Mouse (Mus musculus) heart, embryonic 12.5 days (tissue): ENCODE results near the gene Msrb3. TPM values are rescaled to one million over a fixed set of nuclear protein-coding genes. Genes with fewer than 3 reads are reported as not detected.

Experiments
- ATAC-seq: fragments of 200-750 bp; cut with Nextera tagmentation; 2 replicates; pipeline ENCODE4 v1.8.0; 2017; ENCODE audit warnings: moderate TSS enrichment, moderate library complexity; ENCODE audit not compliant: insufficient number of reproducible peaks, low FRiP score
- H3K27ac ChIP-seq: fragments of 300-500 bp; sonication (generic); 2 replicates; pipeline ENCODE4 v1.5.1; 2016; ENCODE audit warnings: mild to moderate bottlenecking, moderate library complexity; ENCODE audit not compliant: poor library complexity, severe bottlenecking
- H3K27me3 ChIP-seq: fragments of 300-500 bp; sonication (generic); replicated peaks from 2 replicates; pipeline ENCODE4 v1.6.1; 2016; ENCODE audit warnings: mild to moderate bottlenecking, moderate library complexity
- H3K36me3 ChIP-seq: fragments of 300-500 bp; sonication (generic); 2 replicates; pipeline ENCODE4 v1.6.1; 2016; ENCODE audit warnings: mild to moderate bottlenecking, moderate library complexity
- H3K4me1 ChIP-seq: fragments of 300-500 bp; sonication (generic); replicated peaks from 2 replicates; pipeline ENCODE4 v1.6.1; 2016; ENCODE audit warnings: mild to moderate bottlenecking
- H3K4me2 ChIP-seq: fragments of 300-500 bp; sonication (generic); 2 replicates; pipeline ENCODE4 v1.6.1; 2016; ENCODE audit warnings: mild to moderate bottlenecking, moderate library complexity
- H3K4me3 ChIP-seq: fragments of 300-500 bp; sonication (generic); 2 replicates; pipeline ENCODE4 v1.5.1; 2016; ENCODE audit warnings: mild to moderate bottlenecking
- H3K9ac ChIP-seq: fragments of 300-500 bp; sonication (generic); 2 replicates; pipeline ENCODE4 v1.6.1; 2016; ENCODE audit warnings: mild to moderate bottlenecking, moderate library complexity
- H3K9me3 ChIP-seq: fragments of 300-500 bp; sonication (generic); replicated peaks from 2 replicates; pipeline ENCODE4 v1.6.1; 2016; ENCODE audit warnings: mild to moderate bottlenecking, moderate library complexity
- WGBS: fragments of 180-500 bp; shearing (Covaris S2); methylation state at CpG from one replicate; pipeline ENCODE4 v1.1.7; 2016; 5-methylcytosine and 5-hydroxymethylcytosine counted together
- polyA plus RNA-seq: library from polyadenylated mRNA; unstranded; fragments of >200 nt; fragmentation: Nextera tagmentation; extraction: Ambion mirVana; gene quantifications from 2 replicates; pipeline ENCODE4 v1.2.1, GENCODE M21; 2016

The Msrb3 gene
- polyA plus RNA-seq, 1 experiment from 2014 or later = 24.1 TPM

- no peaks in the 10 kb centered on the region for H3K27me3 ChIP-seq
- ATAC-seq = 0 out of 2 replicates have a peak, but pooled peaks have one; percentile 1
- no peak overlapping the region; the same call in 1 of the 2 replicates for H3K4me3 ChIP-seq
- peak overlapping the region; percentile 47; the same call in 1 of the 2 replicates for H3K9ac ChIP-seq
- 41% methylated on average over 20 of the region's 20 CpGs for WGBS
- peak overlapping the region; percentile 90 for H3K27ac ChIP-seq
- no peaks in the 10 kb centered on the region for H3K9me3 ChIP-seq
- H3K36me3 ChIP-seq = no peaks in the 10 kb centered on the region
- peak overlapping the region; percentile 57 for H3K4me2 ChIP-seq
- H3K4me1 ChIP-seq = peaks cover 65% of the 10 kb centered on the region
Observed at GRCm38 (mm10) chr10:120876549-120877270, 22.2 kb downstream of the Msrb3 start.

- Histone ChIP-seq H3K36me3 (no peaks in the 10 kb centered on the region), H3K4me1 (peaks cover 69% of the 10 kb centered on the region), H3K9ac (peak overlapping the region; percentile 54; the same call in 1 of the 2 replicates), H3K9me3 (no peaks in the 10 kb centered on the region), H3K27me3 (no peaks in the 10 kb centered on the region), H3K4me2 (peak overlapping the region; percentile 57), H3K4me3 (peak overlapping the region; percentile 19), H3K27ac (peak overlapping the region; percentile 90)
- peak; percentile 42; the same call in 1 of the 2 replicates for ATAC-seq
- 13% methylated on average over 26 of the region's 26 CpGs for WGBS
Observed at GRCm38 (mm10) chr10:120875672-120876463, 23.0 kb downstream of the Msrb3 start.

- Histone ChIP-seq H3K36me3 (peaks cover 11% of the 10 kb centered on the region), H3K4me2 (peak overlapping the region; percentile 47), H3K9ac (peak overlapping the region; percentile 33; the same call in 1 of the 2 replicates), H3K4me3 (no peak overlapping the region), H3K9me3 (no peaks in the 10 kb centered on the region), H3K27ac (peak overlapping the region; percentile 88), H3K27me3 (no peaks in the 10 kb centered on the region), H3K4me1 (peaks cover 67% of the 10 kb centered on the region)
- ATAC-seq = no peak
- 34% methylated on average over 12 of the region's 12 CpGs for WGBS
Observed at GRCm38 (mm10) chr10:120874261-120874660, 24.6 kb downstream of the Msrb3 start.

- no peaks in the 10 kb centered on the region for H3K9me3 ChIP-seq
- peak overlapping the region; percentile 88 for H3K27ac ChIP-seq
- 48% methylated on average over 8 of the region's 8 CpGs for WGBS
- no peak overlapping the region for H3K4me3 ChIP-seq
- peak overlapping the region; percentile 47 for H3K4me2 ChIP-seq
- peaks cover 16% of the 10 kb centered on the region for H3K36me3 ChIP-seq
- H3K4me1 ChIP-seq = peaks cover 65% of the 10 kb centered on the region
- H3K9ac ChIP-seq = peak overlapping the region; percentile 49; the same call in 1 of the 2 replicates
- no peaks in the 10 kb centered on the region for H3K27me3 ChIP-seq
- no peak for ATAC-seq
Observed at GRCm38 (mm10) chr10:120873646-120874201, 25.2 kb downstream of the Msrb3 start.

GRCm38 (mm10) chr10:120872483-120872862 is 26.4 kb downstream of the Msrb3 start:
- Histone ChIP-seq H3K27ac (peak overlapping the region; percentile 88), H3K9ac (peak overlapping the region; percentile 60), H3K27me3 (no peaks in the 10 kb centered on the region), H3K4me3 (peak overlapping the region; percentile 21; the same call in 1 of the 2 replicates), H3K4me1 (peaks cover 58% of the 10 kb centered on the region), H3K4me2 (peak overlapping the region; percentile 63), H3K36me3 (peaks cover 16% of the 10 kb centered on the region), H3K9me3 (no peaks in the 10 kb centered on the region)
- 3% methylated on average over 13 of the region's 13 CpGs for WGBS
- peak; percentile 83 for ATAC-seq

- ATAC-seq = no peak
- Histone ChIP-seq H3K9ac (peak overlapping the region; percentile 60), H3K4me1 (peaks cover 52% of the 10 kb centered on the region)
Observed at GRCm38 (mm10) chr10:120871630-120872482, 27.0 kb downstream of the Msrb3 start.

GRCm38 (mm10) chr10:120871096-120871495 is 27.8 kb downstream of the Msrb3 start:
- Histone ChIP-seq H3K27ac (no peak overlapping the region), H3K9me3 (no peaks in the 10 kb centered on the region)

More at GRCm38 (mm10) chr10:120871630-120872482, 27.0 kb downstream of the Msrb3 start:
- no peaks in the 10 kb centered on the region for H3K9me3 ChIP-seq
- peaks cover 16% of the 10 kb centered on the region for H3K36me3 ChIP-seq
- WGBS = 48% methylated on average over 22 of the region's 22 CpGs
- peak overlapping the region; percentile 88 for H3K27ac ChIP-seq
- H3K4me3 ChIP-seq = peak overlapping the region; percentile 21; the same call in 1 of the 2 replicates
- H3K4me2 ChIP-seq = peak overlapping the region; percentile 63
- H3K27me3 ChIP-seq = no peaks in the 10 kb centered on the region

GRCm38 (mm10) chr10:120869241-120869775 is 29.6 kb downstream of the Msrb3 start:
- ATAC-seq = no peak
- no peak overlapping the region for H3K27ac ChIP-seq

More at GRCm38 (mm10) chr10:120871096-120871495, 27.8 kb downstream of the Msrb3 start:
- Histone ChIP-seq H3K36me3 (peaks cover 16% of the 10 kb centered on the region), H3K27me3 (no peaks in the 10 kb centered on the region), H3K9ac (no peak overlapping the region), H3K4me2 (no peak overlapping the region), H3K4me1 (peaks cover 46% of the 10 kb centered on the region), H3K4me3 (no peak overlapping the region)
- WGBS = 74% methylated on average over 14 of the region's 14 CpGs
- no peak for ATAC-seq

GRCm38 (mm10) chr10:120864446-120864845 is 34.5 kb downstream of the Msrb3 start:
- Histone ChIP-seq H3K9ac (no peak overlapping the region), H3K36me3 (peaks cover 18% of the 10 kb centered on the region), H3K4me2 (no peak overlapping the region), H3K4me3 (no peak overlapping the region), H3K27ac (no peak overlapping the region), H3K27me3 (no peaks in the 10 kb centered on the region), H3K4me1 (peaks cover 7% of the 10 kb centered on the region), H3K9me3 (no peaks in the 10 kb centered on the region)
- 30% methylated on average over 9 of the region's 9 CpGs for WGBS
- ATAC-seq = no peak; the same call in 1 of the 2 replicates

More at GRCm38 (mm10) chr10:120869241-120869775, 29.6 kb downstream of the Msrb3 start:
- Histone ChIP-seq H3K4me2 (no peak overlapping the region), H3K9ac (no peak overlapping the region), H3K36me3 (peaks cover 16% of the 10 kb centered on the region), H3K4me1 (peaks cover 31% of the 10 kb centered on the region), H3K27me3 (no peaks in the 10 kb centered on the region), H3K9me3 (no peaks in the 10 kb centered on the region), H3K4me3 (no peak overlapping the region)
- WGBS = 87% methylated on average over 22 of the region's 22 CpGs

- whole genome bisulfite sequencing = 90% methylated on average over 12 of the region's 12 CpGs
- H3K36me3 ChIP-seq = peaks cover 11% of the 10 kb centered on the region
- no peak overlapping the region for H3K9ac ChIP-seq
- no peaks in the 10 kb centered on the region for H3K9me3 ChIP-seq
- H3K27me3 ChIP-seq = no peaks in the 10 kb centered on the region
- H3K4me2 ChIP-seq = no peak overlapping the region
- no peak overlapping the region for H3K4me3 ChIP-seq
- H3K27ac ChIP-seq = no peak overlapping the region
- peaks cover 24% of the 10 kb centered on the region for H3K4me1 ChIP-seq
- no peak for ATAC-seq
Observed at GRCm38 (mm10) chr10:120861674-120862073, 37.2 kb downstream of the Msrb3 start.
